Mouse (Mus musculus) layer of hippocampus, postnatal 36 days (tissue): Measurements from ENCODE around the gene Eea1. TPM values are rescaled to one million over a fixed set of nuclear protein-coding genes. Genes with fewer than 3 reads are reported as not detected.

ENCODE experiments used
- DNase-seq, 2 experiments: peaks; one replicate each; pipeline ENCODE4 v3.0.0; 2022
- total RNA-seq, 2 experiments: library from RNA; stranded (reverse); gene quantifications; 2 replicates each; pipeline ENCODE4 v1.2.3; 2021

The Eea1 gene
- total RNA-seq, 2 experiments from 2014 or later = 36.1 to 36.7 TPM

- DNase-seq = no peak
Observed at GRCm38 (mm10) chr10:95949410-95949809, 9.0 kb downstream of the Eea1 start.

GRCm38 (mm10) chr10:95950194-95950593, 9.7 kb downstream of the Eea1 start:
- no peak for DNase-seq

- no peak for DNase-seq
Observed at GRCm38 (mm10) chr10:95950797-95951196, 10.3 kb downstream of the Eea1 start.

- no peak for DNase-seq
Observed at GRCm38 (mm10) chr10:95951346-95951745, 10.9 kb downstream of the Eea1 start.

DNA sequence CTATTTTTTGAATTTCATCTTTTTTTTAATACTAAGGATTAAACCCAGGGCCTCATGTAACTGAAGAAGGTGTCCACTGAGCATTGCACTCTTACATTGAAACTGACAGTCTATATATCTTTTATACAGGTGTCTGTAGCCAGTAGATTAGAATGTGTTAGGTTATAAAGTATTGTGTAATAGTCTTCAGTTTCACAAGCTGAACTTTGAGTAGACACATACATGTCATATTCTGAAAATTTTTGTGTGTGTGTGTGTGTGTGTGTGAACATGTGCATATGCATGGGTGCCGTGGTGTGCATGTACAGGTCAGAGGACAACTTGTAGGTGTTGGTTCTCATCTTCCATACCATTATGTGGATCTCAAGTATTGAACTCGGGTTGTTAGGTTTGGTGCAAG, 16.2 kb downstream of the Eea1 start:
- DNase-seq = no peak

GRCm38 (mm10) chr10:95957574-95957973, 17.1 kb downstream of the Eea1 start:
- no peak for DNase-seq

GRCm38 (mm10) chr10:95964679-95965078, 24.2 kb downstream of the Eea1 start:
- DNase-seq = no peak

- DNase-seq = no peak
Observed at GRCm38 (mm10) chr10:95969694-95970093, 29.2 kb downstream of the Eea1 start.

GRCm38 (mm10) chr10:95970744-95971212, 30.3 kb downstream of the Eea1 start:
- no peak for DNase-seq

DNA sequence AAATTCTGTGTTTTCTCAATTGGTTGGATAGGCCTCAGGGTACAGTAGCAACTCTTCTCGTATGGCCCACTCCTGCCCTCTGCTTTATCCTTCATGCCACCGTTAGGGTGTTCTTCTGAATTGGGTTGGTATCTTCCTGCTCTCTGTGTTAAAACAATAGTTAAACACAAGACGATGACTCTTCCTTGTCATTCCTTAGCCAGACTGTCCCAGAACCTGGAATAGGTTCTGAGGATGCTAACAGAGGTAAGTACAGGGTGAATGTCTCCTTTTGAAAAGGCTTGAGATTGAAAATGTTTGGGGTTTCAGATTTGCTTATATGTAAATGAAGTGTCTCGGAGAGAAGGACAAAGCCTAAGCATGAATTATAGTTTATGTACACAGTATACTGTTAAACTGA, 30.9 kb downstream of the Eea1 start:
- DNase-seq = no peak

DNA sequence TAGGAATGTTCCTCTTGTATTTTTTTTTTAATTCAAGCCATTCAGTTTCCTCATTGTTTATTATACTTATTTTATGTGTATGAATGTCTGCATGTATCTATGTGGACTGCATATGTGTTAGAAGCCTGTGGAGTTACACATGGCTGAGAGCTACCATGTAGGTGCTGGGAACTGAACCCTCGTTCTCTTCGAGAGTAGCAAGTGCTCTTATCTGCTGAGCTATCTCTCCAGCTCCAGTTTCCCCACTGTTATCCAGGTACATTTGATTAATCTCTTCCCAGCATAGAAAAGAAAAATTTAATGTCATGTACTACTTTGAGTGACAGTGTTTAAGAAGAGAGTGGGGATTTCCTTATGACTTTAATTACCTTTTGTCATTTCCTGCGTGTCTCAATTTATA, 31.5 kb downstream of the Eea1 start:
- DNase-seq = no peak

GRCm38 (mm10) chr10:95974462-95974861, 34.0 kb downstream of the Eea1 start:
- no peak for DNase-seq

- no peak for DNase-seq
Observed at GRCm38 (mm10) chr10:95976798-95977197, 36.3 kb downstream of the Eea1 start.

- no peak for DNase-seq
Observed at GRCm38 (mm10) chr10:95989731-95990130, 49.3 kb downstream of the Eea1 start.

- DNase-seq = no peak
Observed at GRCm38 (mm10) chr10:95991176-95991575, 50.7 kb downstream of the Eea1 start.

DNA sequence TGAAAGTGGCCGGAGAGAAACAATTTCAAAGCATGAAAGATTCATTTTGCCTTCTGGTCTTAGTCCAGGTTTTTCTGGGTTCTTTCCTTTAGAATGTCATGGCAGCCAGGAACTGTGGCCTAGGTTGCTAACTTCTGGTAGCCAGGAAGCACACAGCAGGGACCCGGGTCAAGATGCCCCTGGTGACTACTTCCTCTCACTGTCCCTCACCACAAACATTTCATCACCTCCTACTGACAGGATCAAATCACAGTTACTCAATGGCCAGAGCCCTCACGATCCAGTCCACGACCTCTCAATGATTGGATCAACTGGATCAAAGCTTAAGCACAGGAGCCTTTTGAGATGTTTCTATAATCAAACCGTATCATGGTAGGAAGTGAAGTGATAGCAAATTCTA, 60.5 kb downstream of the Eea1 start:
- DNase-seq = no peak

GRCm38 (mm10) chr10:96015738-96016137, 75.3 kb downstream of the Eea1 start:
- DNase-seq = no peak

DNA sequence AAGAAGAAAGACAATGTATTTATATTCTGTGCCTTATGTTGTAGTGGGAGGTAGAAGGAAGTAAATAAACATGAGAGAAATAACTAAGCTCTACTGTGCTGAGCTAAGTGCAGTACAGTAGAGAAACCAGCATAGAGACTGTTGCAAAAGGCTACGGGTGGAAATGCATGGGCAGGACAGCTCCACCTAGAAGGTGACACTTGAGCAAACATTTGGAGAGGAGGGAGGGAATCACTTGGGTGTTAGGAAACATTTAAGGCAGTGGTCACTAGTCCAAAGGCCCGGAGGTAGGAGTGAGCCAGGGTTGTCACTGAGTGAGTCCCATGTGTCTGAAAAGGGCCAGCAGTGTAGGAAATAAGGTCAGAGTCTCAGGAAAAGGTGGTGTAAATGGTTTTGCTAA, 77.0 kb downstream of the Eea1 start:
- DNase-seq = no peak

DNA sequence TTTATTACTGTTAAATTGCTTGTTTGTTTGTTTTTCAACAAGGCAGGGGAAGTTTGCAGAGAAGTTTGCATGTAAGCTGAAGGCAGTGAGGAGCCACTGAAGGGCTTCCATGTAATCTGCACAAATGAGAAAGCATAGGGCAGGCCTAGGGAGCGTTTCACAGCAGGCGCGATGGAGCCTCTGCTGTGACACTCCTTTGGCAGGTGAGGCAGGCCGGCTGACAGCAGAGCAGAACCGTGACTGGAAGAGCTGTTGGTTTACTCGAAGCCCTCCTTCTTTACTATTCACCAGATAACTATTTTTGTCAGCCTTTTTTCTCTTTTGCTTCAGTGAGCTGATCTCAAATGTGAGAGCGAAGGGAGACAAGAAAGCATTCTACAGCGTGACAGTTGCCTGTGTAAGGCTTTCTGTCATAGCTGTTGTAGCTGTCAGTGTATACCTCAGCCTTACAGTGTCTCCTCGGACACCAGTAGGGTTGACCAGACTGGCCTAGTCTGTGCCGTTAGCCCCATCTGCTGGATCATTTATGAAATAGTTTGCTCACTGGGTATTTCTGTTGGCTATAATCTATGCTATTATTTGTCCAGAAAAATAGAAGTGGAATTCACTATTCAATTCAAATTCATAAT, 93.0 kb downstream of the Eea1 start:
- peak in 1 of 2 experiments; percentile 24 for DNase-seq

- DNase-seq = no peak
Observed at GRCm38 (mm10) chr10:96034106-96034505, 93.7 kb downstream of the Eea1 start.

DNA sequence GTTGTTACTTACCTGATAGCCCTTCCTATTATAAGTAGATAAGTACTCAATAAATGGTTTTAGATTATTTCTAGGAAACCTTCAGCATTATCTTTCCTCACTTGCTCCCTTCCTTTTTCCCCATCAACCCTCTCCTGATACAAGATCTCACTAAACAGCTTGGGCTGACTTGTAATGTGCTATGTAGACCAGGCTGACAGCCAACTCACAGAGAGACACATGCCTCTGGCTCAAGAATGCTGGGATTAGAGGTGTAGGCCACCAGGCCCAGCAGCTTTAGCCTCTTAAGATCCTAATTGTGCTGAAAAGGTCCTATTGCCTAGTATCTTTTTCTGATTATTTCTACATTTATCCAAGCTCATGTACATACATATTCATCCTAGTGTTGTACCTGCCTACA, 95.5 kb downstream of the Eea1 start:
- DNase-seq = no peak

DNA sequence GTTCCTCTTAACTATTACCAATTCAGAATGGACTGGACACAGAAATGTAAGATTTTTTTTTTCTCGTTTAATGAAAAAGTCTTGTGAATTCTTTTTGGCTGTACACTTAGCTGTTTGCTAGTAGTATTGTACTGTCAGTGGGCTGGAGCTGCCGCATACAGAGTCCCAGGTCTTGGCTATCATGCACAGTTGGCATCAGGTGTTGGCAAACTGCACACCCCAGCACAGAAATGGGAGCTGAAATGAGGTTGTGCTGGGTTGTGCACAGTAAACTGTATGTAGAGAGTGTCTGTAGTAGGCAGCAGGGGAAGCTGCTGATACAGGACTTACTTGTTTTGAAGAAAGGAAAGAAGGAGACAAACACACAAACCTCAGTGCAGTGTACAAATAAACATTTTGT, 103.8 kb downstream of the Eea1 start:
- peak in 1 of 2 experiments; percentile 23 for DNase-seq

- no peak for DNase-seq
Observed at GRCm38 (mm10) chr10:96047960-96048536, 107.6 kb downstream of the Eea1 start.

GRCm38 (mm10) chr10:96048550-96048949, 108.1 kb downstream of the Eea1 start:
- DNase-seq = no peak

- DNase-seq = peak in 1 of 2 experiments; percentile 15
Observed at GRCm38 (mm10) chr10:96067347-96067746, 126.9 kb downstream of the Eea1 start.
